Mouse (Mus musculus) left cerebral cortex, adult 6 months (tissue): ENCODE data around the gene Itprip. TPM values are rescaled to one million over a fixed set of nuclear protein-coding genes. Genes with fewer than 3 reads are reported as not detected.

Experiments
- long read RNA-seq, 2 experiments: library from polyadenylated mRNA; unstranded; transcript quantifications; one replicate each; pipeline ENCODE4 v2.0.0; 2019 to 2020
- polyA plus RNA-seq: library from polyadenylated mRNA; unstranded; fragments of <200 nt; fragmentation: Nextera tagmentation; gene quantifications from 2 replicates; pipeline ENCODE4 v1.2.3, GENCODE M21; 2021

The Itprip gene
- polyA plus RNA-seq, result 0.20 and 0.30 TPM in 2 replicates
- long read RNA-seq, experiment 1, result 0 reads
- long read RNA-seq, experiment 2, result 0 reads

DNA sequence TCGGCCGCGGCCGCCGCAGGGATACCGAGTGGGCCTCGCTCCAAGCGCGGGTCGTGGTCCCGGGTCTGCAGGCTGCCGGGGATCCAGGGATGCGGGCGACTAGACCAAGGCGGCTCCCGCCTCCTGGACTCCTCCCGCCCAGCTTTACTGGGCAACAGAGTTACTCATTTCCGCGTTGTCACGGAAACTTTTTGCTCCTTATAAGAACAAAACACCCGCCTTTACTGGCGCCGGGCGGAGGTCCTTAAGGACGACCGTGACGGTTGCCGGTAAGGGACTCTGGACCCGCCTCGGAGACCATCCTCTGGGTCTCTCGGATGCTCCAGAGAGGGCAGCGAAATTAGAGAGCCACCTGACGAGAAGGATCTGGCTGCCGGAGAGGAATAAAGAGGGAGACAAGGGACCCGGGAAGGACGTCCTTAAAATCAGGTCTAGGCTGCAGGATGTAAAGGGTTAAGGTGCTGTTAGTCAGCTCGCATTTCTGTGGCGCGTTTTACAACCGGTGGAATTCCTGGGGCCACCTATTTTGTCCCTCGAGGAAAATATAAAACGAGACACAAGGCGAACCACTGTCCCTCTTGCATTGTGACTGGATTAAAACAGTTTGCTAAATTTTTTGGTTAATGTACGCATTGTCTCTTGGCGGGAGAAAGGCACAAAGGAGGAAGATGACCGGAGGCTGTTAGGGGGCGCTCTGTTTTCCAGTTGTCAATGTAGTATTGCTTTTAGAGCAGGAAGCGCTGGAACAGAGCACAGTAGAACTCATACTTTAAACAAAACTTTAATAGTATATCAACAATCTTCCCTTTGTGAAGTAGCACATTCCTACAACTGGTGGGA is at the start of gene Itprip, which contains the start of gene Cfap43:
TSS of gene Itprip (minus strand) at position 174 of the 840 bp plus-strand sequence.
TSS of gene Cfap43 (minus strand) at position 162 of the 840 bp plus-strand sequence.

DNA sequence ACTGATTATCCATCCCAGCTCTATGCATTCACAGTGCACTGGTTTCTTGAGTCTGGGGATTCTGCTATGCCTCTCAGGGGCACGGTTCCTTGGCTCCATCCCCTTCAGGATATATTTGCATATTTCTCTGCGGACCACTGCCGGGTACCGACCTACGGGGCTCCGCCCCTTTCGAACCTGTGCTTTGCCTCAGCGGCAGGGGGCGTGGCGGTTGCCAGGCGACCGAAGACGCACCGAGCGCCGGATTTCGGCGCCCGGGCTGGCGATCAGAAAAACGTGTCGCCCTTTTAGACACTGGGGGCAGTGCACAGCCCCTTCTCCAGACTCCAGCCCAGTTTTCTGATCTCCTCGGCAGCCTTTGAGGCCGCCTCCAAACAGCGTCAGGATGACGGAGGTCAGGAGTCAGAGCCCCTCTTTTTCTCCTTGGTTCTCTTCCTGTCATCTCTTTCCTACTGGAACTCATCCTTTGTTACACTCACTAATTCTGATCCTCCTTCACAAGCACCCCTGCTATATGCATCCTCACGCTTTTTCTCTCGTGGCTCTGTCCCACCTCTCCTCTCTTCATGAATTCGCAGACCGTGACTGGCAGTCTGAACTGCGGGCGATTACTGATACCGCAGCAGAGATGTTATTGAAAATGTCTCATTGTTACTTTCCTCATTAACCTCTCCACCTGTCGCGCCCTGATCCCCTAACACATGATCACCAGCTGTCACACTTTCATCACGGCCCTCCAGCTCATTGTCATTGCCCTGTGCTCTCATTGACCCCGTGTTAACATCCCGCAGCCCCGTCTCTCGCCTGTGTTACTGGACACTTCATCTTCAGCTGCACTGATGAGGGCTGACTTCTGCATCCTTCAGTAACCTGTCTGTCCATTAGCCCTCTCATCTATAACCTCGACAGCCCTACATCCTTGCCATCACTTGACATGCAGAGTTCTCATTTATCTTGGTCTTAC is 18.6 kb upstream of the Itprip start, which contains the start of gene Cfap58:
TSS of gene Cfap58 (plus strand) at position 233 of the 964 bp plus-strand sequence.

DNA sequence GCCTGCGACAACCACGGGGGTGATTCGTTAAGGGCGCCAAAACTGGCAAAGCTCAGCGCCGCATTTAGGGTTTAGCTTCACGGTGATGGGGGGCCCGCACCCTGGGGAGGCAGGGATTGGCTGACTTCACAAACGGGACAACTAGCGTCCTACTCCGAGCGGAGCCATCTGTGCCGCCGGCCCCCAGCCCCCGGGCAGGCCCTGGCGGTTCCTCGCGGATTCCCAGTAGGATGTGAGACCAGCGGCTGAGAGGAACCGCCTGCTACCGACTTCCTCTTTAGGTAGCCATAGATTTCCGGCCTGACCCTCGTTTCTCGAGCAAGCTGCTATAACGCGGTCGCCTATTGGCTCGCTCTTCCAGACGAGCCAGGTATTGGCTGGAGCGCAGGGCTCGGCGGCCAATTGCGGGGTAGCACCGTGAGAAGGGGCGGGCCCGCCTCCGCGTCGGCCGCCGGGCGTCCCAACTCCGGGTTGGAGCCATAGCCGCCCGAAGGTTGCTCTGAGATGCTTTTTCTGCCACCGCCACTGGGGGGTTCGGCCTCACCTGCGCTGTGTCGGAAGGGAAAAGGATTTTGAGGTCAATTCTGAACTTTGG is 53.6 kb downstream of the Itprip start, which contains the start of gene Gsto2:
TSS of gene Gsto2 (plus strand) at position 182 of the 595 bp plus-strand sequence.

DNA sequence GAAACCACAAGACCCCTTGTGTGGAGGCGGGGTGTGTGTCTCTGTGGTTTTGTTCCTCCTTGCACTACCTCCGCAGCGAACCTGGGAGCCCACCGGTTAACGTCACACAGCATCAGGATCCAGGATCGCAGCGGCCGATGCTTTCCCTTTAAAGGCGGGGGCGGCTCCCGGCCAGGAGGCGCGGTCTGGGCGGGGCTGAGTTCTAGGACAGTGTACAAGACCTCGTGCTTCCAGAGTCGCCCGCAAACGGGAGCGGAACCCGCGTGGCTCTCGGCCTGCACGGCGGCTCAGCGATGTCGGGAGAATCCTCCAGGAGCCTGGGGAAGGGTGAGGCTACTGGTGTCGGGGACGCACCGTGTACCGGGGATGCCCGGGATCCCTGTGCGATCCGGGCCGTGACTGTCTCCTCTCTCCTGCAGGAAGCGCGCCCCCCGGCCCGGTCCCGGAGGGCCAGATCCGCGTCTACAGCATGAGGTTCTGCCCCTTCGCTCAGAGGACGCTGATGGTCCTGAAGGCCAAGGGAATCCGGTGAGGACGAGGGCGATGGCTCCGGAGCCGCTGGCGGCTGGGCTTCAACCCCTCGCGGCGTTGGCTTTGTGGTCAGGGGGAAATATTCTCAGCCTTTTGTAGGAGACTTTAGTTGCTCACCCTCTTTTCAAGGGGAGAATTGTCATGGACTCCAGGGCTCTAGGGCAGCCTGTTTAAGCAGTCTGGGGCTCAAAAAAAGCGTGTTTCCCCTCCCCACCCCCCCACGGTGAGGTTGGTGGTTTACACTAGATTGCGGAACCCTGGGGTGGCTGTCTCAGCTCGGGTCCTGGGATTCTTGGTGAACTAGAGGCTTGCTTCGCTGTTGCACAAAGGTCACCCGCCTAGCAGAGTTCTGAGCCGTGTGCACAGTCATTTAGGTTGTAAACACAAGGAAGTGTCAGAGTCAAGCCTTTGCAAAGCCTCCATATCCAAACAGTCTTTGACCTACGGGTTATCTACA is 64.0 kb downstream of the Itprip start, which contains the start of gene Gsto1:
TSS of gene Gsto1 (plus strand) at position 175 of the 988 bp plus-strand sequence.

Other genes starting within 250 kb of the Itprip start
- gene Col17a1, start 227.2 kb downstream of the Itprip start, polyA plus RNA-seq, result 0.09 and 0.10 TPM in 2 replicates
- gene Sfr1, start 187.6 kb downstream of the Itprip start, polyA plus RNA-seq, result 150 and 151 TPM in 2 replicates
- 56.0 and 61.9 TPM in 2 replicates for gene Gsto1, start 64.3 kb downstream of the Itprip start, polyA plus RNA-seq
- gene Gsto2, start 53.8 kb downstream of the Itprip start, polyA plus RNA-seq, result 2.7 and 3.8 TPM in 2 replicates
- 0.23 and 0.26 TPM in 2 replicates for gene Cfap43, start within 50 bp of the Itprip start, polyA plus RNA-seq
- 0.21 and 0.26 TPM in 2 replicates for gene Cfap58, start 18.4 kb upstream of the Itprip start, polyA plus RNA-seq